Mouse (Mus musculus) midbrain, embryonic 14.5 days (tissue): ENCODE measurements around the gene Gys1. TPM values are rescaled to one million over a fixed set of nuclear protein-coding genes. Genes with fewer than 3 reads are reported as not detected.
"Not testable (repeated sequence)": the region's sequence is repeated elsewhere in the genome, so short reads cannot be mapped to it uniquely, and the experiment has no call there.

Experiments used
- ATAC-seq: fragments of 200-750 bp; cut with Nextera tagmentation; 2 replicates; pipeline ENCODE4 v1.8.0; 2017; ENCODE audit warnings: moderate number of reproducible peaks, moderate library complexity; ENCODE audit not compliant: low FRiP score, low TSS enrichment
- DNase-seq: peaks from one replicate; pipeline ENCODE4 v3.0.0-alpha.2; 2015
- H3K27ac ChIP-seq: fragments of 300-500 bp; sonication (generic); replicated peaks from 2 replicates; pipeline ENCODE4 v1.5.1; 2014; ENCODE audit warnings: mild to moderate bottlenecking, low read depth, low read length, moderate library complexity
- H3K27me3 ChIP-seq: fragments of 300-500 bp; sonication (generic); 2 replicates; pipeline ENCODE4 v1.6.1; 2014; ENCODE audit warnings: low read length, control low read depth, mixed read lengths; ENCODE audit not compliant: control insufficient read depth, insufficient read depth
- H3K36me3 ChIP-seq: fragments of 300-500 bp; sonication (generic); 2 replicates; pipeline ENCODE4 v1.6.1; 2014; ENCODE audit warnings: low read length, control low read depth; ENCODE audit not compliant: control insufficient read depth, insufficient read depth
- H3K4me1 ChIP-seq: fragments of 300-500 bp; sonication (generic); 2 replicates; pipeline ENCODE4 v1.6.1; 2014; ENCODE audit warnings: mild to moderate bottlenecking, antibody characterized with exemption, low read length, control low read depth; ENCODE audit not compliant: control insufficient read depth, insufficient read depth
- H3K4me2 ChIP-seq: fragments of 300-500 bp; sonication (generic); 2 replicates; pipeline ENCODE4 v1.6.1; 2014; ENCODE audit warnings: mild to moderate bottlenecking, low read length, moderate library complexity
- H3K4me3 ChIP-seq: fragments of 300-500 bp; sonication (generic); replicated peaks from 2 replicates; pipeline ENCODE4 v1.5.1; 2014; ENCODE audit warnings: low read depth, low read length
- H3K9ac ChIP-seq: fragments of 300-500 bp; sonication (generic); replicated peaks from 2 replicates; pipeline ENCODE4 v1.6.1; 2014; ENCODE audit warnings: mild to moderate bottlenecking, low read length, moderate library complexity
- H3K9me3 ChIP-seq: fragments of 300-500 bp; sonication (generic); 2 replicates; pipeline ENCODE4 v1.6.1; 2016; ENCODE audit warnings: low read length, control low read depth, mixed read lengths; ENCODE audit not compliant: control insufficient read depth
- WGBS: fragments of 180-500 bp; shearing (Covaris S2); extraction: QIAGEN DNeasy Blood & Tissue Kit; methylation state at CpG from one replicate; pipeline ENCODE4 v1.1.7; 2014; 5-methylcytosine and 5-hydroxymethylcytosine counted together
- polyA plus RNA-seq: library from polyadenylated mRNA; unstranded; fragments of >200 nt; fragmentation: Nextera tagmentation; extraction: Ambion mirVana; gene quantifications from 2 replicates; pipeline ENCODE4 v1.2.1, GENCODE M21; 2014

Gene Gys1
- polyA plus RNA-seq, result 15.5 TPM in 2 replicates

- under 1% methylated on average over 45 of the region's 45 CpGs for WGBS
- ATAC-seq, result peak; percentile 97
- peak; percentile 100 for DNase-seq
- Histone ChIP-seq H3K9me3 (no peaks in the 10 kb centered on the region), H3K4me2 (peak within 1 kb of the TSS; percentile 75), H3K36me3 (peaks cover 26% of the 10 kb centered on the region), H3K27ac (peak within 1 kb of the TSS; percentile 92), H3K4me1 (peaks cover 30% of the 10 kb centered on the region), H3K27me3 (no peaks in the 10 kb centered on the region), H3K9ac (peak within 1 kb of the TSS; percentile 59), H3K4me3 (peak within 1 kb of the TSS; percentile 70)
Observed at GRCm38 (mm10) chr7:45434203-45435015, at the start of gene Gys1. Gene Gys1 (plus strand): TSS chr7:45434844.

- H3K27me3 ChIP-seq, result no peaks in the 10 kb centered on the region
- no peaks in the 10 kb centered on the region for H3K9me3 ChIP-seq
- ATAC-seq, result no peak
- no peak overlapping the region for H3K9ac ChIP-seq
- H3K27ac ChIP-seq, result no peak overlapping the region
- no peak overlapping the region for H3K4me2 ChIP-seq
- WGBS, result 94% methylated on average over 3 of the region's 3 CpGs
- peaks cover 99% of the 10 kb centered on the region for H3K36me3 ChIP-seq
- no peaks in the 10 kb centered on the region for H3K4me1 ChIP-seq
- no peak overlapping the region for H3K4me3 ChIP-seq
- no peak for DNase-seq
Observed at GRCm38 (mm10) chr7:45386077-45386476, 48.6 kb upstream of the Gys1 start.

- Histone ChIP-seq H3K27me3 (no peaks in the 10 kb centered on the region), H3K4me2 (peak overlapping the region; percentile 99), H3K27ac (peak overlapping the region; percentile 95), H3K4me3 (peak overlapping the region; percentile 68), H3K36me3 (peaks cover 29% of the 10 kb centered on the region), H3K9me3 (no peaks in the 10 kb centered on the region), H3K9ac (peak overlapping the region; percentile 87), H3K4me1 (peaks cover 18% of the 10 kb centered on the region)
- DNase-seq, result peak; percentile 88
- WGBS, result 0% methylated on average over 20 of the region's 20 CpGs
- ATAC-seq, result peak; percentile 81
Observed at GRCm38 (mm10) chr7:45395129-45395541, 39.5 kb upstream of the Gys1 start.

- no peaks in the 10 kb centered on the region for H3K9me3 ChIP-seq
- H3K36me3 ChIP-seq, result peaks cover 22% of the 10 kb centered on the region
- peaks cover 18% of the 10 kb centered on the region for H3K4me1 ChIP-seq
- WGBS, result under 1% methylated on average over 60 of the region's 60 CpGs
- peak within 1 kb of the TSS; percentile 87 for H3K9ac ChIP-seq
- DNase-seq, result peak; percentile 100
- H3K4me3 ChIP-seq, result peak within 1 kb of the TSS; percentile 68
- H3K4me2 ChIP-seq, result peak within 1 kb of the TSS; percentile 99
- peak; percentile 96 for ATAC-seq
- H3K27me3 ChIP-seq, result no peaks in the 10 kb centered on the region
- H3K27ac ChIP-seq, result peak within 1 kb of the TSS; percentile 95
Observed at GRCm38 (mm10) chr7:45395578-45396336, 38.9 kb upstream of the Gys1 start, which contains the start of gene Snrnp70. Gene Snrnp70 (minus strand): TSS chr7:45395742.

GRCm38 (mm10) chr7:45396337-45396775, 38.3 kb upstream of the Gys1 start:
- peaks cover 18% of the 10 kb centered on the region for H3K4me1 ChIP-seq
- not testable (repeated sequence) for H3K27me3 ChIP-seq
- WGBS, result 5% methylated on average over 3 of the region's 3 CpGs

GRCm38 (mm10) chr7:45396787-45397186, 37.9 kb upstream of the Gys1 start:
- H3K9ac ChIP-seq, result no peak overlapping the region
- no peak overlapping the region for H3K4me2 ChIP-seq
- no peaks in the 10 kb centered on the region for H3K9me3 ChIP-seq
- WGBS, result 67% methylated on average over 2 of the region's 2 CpGs
- H3K27me3 ChIP-seq, result no peaks in the 10 kb centered on the region
- DNase-seq, result no peak
- peaks cover 18% of the 10 kb centered on the region for H3K4me1 ChIP-seq
- ATAC-seq, result no peak
- H3K4me3 ChIP-seq, result no peak overlapping the region
- peaks cover 13% of the 10 kb centered on the region for H3K36me3 ChIP-seq
- no peak overlapping the region for H3K27ac ChIP-seq

More at GRCm38 (mm10) chr7:45396337-45396775, 38.3 kb upstream of the Gys1 start:
- not testable (repeated sequence) for DNase-seq, H3K9me3 ChIP-seq
- 0 out of 2 replicates have a peak overlapping the region, but pooled peaks have one; percentile 69 for H3K27ac ChIP-seq
- H3K4me2 ChIP-seq, result peak overlapping the region; percentile 59
- peak overlapping the region; percentile 24; the same call in 1 of the 2 replicates for H3K9ac ChIP-seq
- H3K4me3 ChIP-seq, result peak overlapping the region; percentile 68
- ATAC-seq, result peak; percentile 7
- peaks cover 17% of the 10 kb centered on the region for H3K36me3 ChIP-seq

GRCm38 (mm10) chr7:45401521-45402085, 33.0 kb upstream of the Gys1 start:
- H3K27me3 ChIP-seq, result peaks cover 19% of the 10 kb centered on the region
- H3K4me2 ChIP-seq, result no peak overlapping the region
- ATAC-seq (no peak), DNase-seq (no peak)
- H3K9ac ChIP-seq, result no peak overlapping the region
- H3K4me3 ChIP-seq, result no peak overlapping the region
- no peaks in the 10 kb centered on the region for H3K9me3 ChIP-seq
- H3K36me3 ChIP-seq, result no peaks in the 10 kb centered on the region
- no peak overlapping the region for H3K27ac ChIP-seq
- 72% methylated on average over 10 of the region's 10 CpGs for WGBS
- no peaks in the 10 kb centered on the region for H3K4me1 ChIP-seq

- Histone ChIP-seq H3K4me1 (no peaks in the 10 kb centered on the region), H3K4me2 (no peak overlapping the region), H3K4me3 (no peak overlapping the region), H3K27ac (no peak overlapping the region), H3K9ac (no peak overlapping the region), H3K27me3 (peaks cover 40% of the 10 kb centered on the region), H3K9me3 (no peaks in the 10 kb centered on the region), H3K36me3 (no peaks in the 10 kb centered on the region)
- ATAC-seq, result no peak
- 43% methylated on average over 6 of the region's 6 CpGs for WGBS
- peak; percentile 79 for DNase-seq
Observed at GRCm38 (mm10) chr7:45403532-45404261, 30.9 kb upstream of the Gys1 start.
